ENCODE assay signal across 28 mouse cellular contexts in the genomic region with DNA sequence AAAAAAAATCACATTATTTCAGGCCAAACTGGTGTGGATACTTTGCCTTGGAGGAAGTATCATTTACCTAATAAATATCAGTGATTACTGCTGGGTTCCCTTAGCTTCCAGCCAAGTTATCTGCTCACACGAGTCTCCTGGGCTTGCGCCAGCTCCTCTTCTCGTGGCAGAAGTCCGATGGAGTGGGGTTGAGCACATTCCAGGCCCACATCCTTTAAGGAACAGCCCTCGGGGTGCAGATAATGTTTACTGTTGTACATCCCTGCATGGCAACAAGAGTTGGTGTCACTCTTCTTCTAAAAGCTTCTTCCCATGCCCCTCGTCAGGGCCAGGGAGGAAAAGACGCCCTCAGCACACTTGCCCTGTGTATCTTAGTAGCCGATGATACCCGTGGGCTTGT. TPM values are rescaled to one million over a fixed set of nuclear protein-coding genes. Genes with fewer than 3 reads are reported as not detected.
DNase-seq lines count a peak whose midpoint lies in the region; ATAC-seq lines count a peak whose summit lies in the region.
"Had no signal": no experiment of that assay in that cellular context is flagged by ENCODE, and none has a peak within 500 bp of the region (broad histone marks: within the 10 kb centered on the region; RNA-seq: fewer than 3 reads in every experiment).

No protein-coding gene starts in this region.

- H3K4me3 ChIP-seq in heart, embryonic 12.5 days: no peak overlapping the region
- H3K4me3 ChIP-seq: forebrain, embryonic 13.5 days; heart, embryonic 13.5 days; left cerebral cortex, adult 2 months; limb, embryonic 13.5 days; stomach, embryonic 15.5 days had no signal

- H3K27me3 ChIP-seq in heart, embryonic 12.5 days (replicated peaks): no peaks in the 10 kb centered on the region
- H3K27me3 ChIP-seq: forebrain, embryonic 13.5 days; heart, embryonic 13.5 days; limb, embryonic 13.5 days; stomach, embryonic 15.5 days had no signal

- DNase-seq in heart, adult 11 months: peak; percentile 88
- peak; percentile 5 for DNase-seq in right cerebral cortex, postnatal 4 days
- no peak for DNase-seq in right cerebral cortex, postnatal 25 days
- DNase-seq in gastrocnemius, postnatal 14 days: peak; percentile 34
- no peak for DNase-seq in adrenal gland, postnatal 10 days
- DNase-seq in spleen, postnatal 10 days (ENCODE audit: low spot score in 2 of 2): no peak
- DNase-seq: adrenal gland, postnatal 25 days; cerebellum, adult 18-20 months; cerebellum, postnatal 25 days; kidney, postnatal 14 days; right cerebral cortex, adult 18-20 months; thymus, adult 18-20 months; thymus, postnatal 25 days had no signal

- H3K27ac ChIP-seq in heart, embryonic 12.5 days (ENCODE audit: poor library complexity, severe bottlenecking): no peak overlapping the region
- H3K27ac ChIP-seq: forebrain, embryonic 13.5 days; heart, embryonic 13.5 days; hindbrain, embryonic 14.5 days; left cerebral cortex, adult 2 months; limb, embryonic 13.5 days; stomach, embryonic 15.5 days had no signal

- H3K4me1 ChIP-seq in heart, embryonic 12.5 days (replicated peaks): no peaks in the 10 kb centered on the region
- H3K4me1 ChIP-seq: forebrain, embryonic 13.5 days; heart, embryonic 13.5 days; limb, embryonic 13.5 days; stomach, embryonic 15.5 days had no signal

- no peaks in the 10 kb centered on the region for H3K9me3 ChIP-seq in heart, embryonic 12.5 days (replicated peaks)
- H3K9me3 ChIP-seq: forebrain, embryonic 13.5 days; heart, embryonic 13.5 days; limb, embryonic 13.5 days; stomach, embryonic 15.5 days had no signal

- H3K9ac ChIP-seq in heart, embryonic 12.5 days: no peak overlapping the region
- H3K9ac ChIP-seq: forebrain, embryonic 13.5 days; heart, embryonic 13.5 days; hindbrain, embryonic 14.5 days; limb, embryonic 13.5 days; stomach, embryonic 15.5 days had no signal

- 61% methylated on average over 9 of the region's 9 CpGs for WGBS in heart, embryonic 12.5 days

- no peak for ATAC-seq in heart, embryonic 12.5 days (ENCODE audit: insufficient number of reproducible peaks, low FRiP score)
- ATAC-seq: CD4-positive, CD25-positive, alpha-beta regulatory T cell, adult 4 months; forebrain, embryonic 13.5 days; intestine, postnatal 0 days; lung, postnatal 0 days; midbrain, embryonic 16.5 days had no signal

- intact Hi-C loops in gastrocnemius, postnatal 14 days (cut with DNase I; ENCODE audit: low total_unique reads): no loop called here

- no peaks in the 10 kb centered on the region for H3K36me3 ChIP-seq in heart, embryonic 12.5 days
- H3K36me3 ChIP-seq: heart, embryonic 13.5 days; limb, embryonic 13.5 days; stomach, embryonic 15.5 days had no signal

- H3K4me2 ChIP-seq in heart, embryonic 12.5 days: no peak overlapping the region
- H3K4me2 ChIP-seq: forebrain, embryonic 13.5 days; heart, embryonic 13.5 days; hindbrain, embryonic 14.5 days; limb, embryonic 13.5 days; liver, embryonic 11.5 days; midbrain, embryonic 11.5 days; stomach, embryonic 15.5 days had no signal

RNA-seq across cellular contexts. Expression of gene Ptgs2, which starts 39.9 kb away (rescaled TPM):
- 0.09 and 0.15 TPM in 2 replicates for polyA plus RNA-seq in heart, embryonic 12.5 days (2016; fragmentation: Nextera tagmentation; extraction: Ambion mirVana)
- under 1 TPM; 0.27 to 0.31 TPM for total RNA-seq in gastrocnemius, postnatal 14 days (2021)
- total RNA-seq in adrenal gland, postnatal 10 days (2021): under 1 TPM; 0.36 to 0.87 TPM
- polyA plus RNA-seq: CD4-positive, CD25-positive, alpha-beta regulatory T cell, adult 4 months; forebrain, embryonic 13.5 days; liver, embryonic 16.5 days; neural tube, embryonic 11.5 days had no signal

Comparison
In these comparisons a context has a peak if more than half of its experiments do, and no peak if none do; other contexts are left out.
1. DNase-seq: peak in heart, adult 11 months (single experiment), right cerebral cortex, postnatal 4 days (single experiment) and gastrocnemius, postnatal 14 days (single experiment); none in right cerebral cortex, postnatal 25 days (single experiment), adrenal gland, postnatal 10 days (single experiment) and spleen, postnatal 10 days (0 of 2).